Mouse (Mus musculus): ENCODE measurements around the gene Smurf2.

Gene Smurf2

DNA sequence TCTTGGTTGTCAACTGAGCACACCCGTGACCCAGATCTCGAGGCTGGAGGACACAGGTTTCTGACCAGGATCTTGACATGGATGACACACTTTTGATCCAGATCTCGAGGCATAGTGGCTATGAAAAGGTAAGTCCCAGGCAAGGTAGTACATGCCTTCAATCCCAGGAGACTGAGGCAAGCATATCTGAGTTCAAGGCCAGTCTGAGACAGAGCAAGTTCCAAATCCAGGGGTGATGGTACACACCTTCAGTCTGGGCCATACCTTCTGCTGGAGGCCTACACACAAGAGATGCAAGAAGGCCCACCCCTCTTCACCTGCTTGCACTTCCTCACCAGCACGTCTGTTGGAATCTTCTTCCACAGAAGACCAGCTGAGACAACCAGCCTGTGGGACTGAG, 14.8 kb downstream of the Smurf2 start:
- no peak for DNase-seq (ENCODE audit: low read depth)

GRCm38 (mm10) chr11:106899804-106900203, 20.7 kb downstream of the Smurf2 start:
- DNase-seq (ENCODE audit: low read depth): no peak

- no peak for DNase-seq (ENCODE audit: low read depth)
Measured at GRCm38 (mm10) chr11:106896561-106897168, 23.9 kb downstream of the Smurf2 start.

DNA sequence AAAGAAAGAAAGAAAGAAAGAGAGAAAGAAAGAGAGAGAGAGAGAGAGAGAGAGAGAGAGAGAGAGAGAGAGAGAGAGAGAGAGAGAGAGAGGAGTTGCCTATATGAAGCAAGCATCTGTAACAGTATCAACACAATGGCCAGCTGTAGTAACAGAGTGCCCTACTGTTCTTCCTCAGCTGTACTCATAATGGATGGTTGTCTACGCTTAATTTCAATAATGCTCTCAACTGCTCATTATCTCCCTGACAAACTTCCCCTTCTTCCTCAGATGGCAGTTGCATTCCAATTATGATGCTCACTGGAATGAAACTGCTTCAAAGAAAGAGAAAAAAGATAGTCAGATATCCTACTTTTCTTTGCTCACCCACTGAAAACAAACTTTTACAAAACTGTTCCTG, 36.9 kb downstream of the Smurf2 start:
- no peak for DNase-seq (ENCODE audit: low read depth)

DNA sequence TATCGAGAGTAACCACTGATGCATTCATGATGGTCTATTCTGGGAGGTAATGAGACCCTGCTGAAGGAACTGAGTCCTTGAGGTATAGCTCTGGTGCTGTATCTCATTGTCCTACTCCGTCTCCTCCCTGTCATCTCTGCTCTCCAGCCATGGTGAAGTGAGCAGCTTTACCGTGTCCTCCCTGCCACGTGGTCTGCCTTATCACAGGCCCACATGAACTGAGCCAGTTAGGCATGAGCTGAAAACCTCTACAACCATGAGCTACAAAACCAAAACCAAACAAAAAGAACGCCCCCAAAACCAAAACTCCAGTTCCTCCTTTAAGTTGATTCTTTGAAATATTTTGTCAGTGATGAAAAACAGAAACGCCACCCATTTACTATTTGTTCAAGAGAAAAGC, 47.9 kb downstream of the Smurf2 start:
- no peak for DNase-seq (ENCODE audit: low read depth)

DNA sequence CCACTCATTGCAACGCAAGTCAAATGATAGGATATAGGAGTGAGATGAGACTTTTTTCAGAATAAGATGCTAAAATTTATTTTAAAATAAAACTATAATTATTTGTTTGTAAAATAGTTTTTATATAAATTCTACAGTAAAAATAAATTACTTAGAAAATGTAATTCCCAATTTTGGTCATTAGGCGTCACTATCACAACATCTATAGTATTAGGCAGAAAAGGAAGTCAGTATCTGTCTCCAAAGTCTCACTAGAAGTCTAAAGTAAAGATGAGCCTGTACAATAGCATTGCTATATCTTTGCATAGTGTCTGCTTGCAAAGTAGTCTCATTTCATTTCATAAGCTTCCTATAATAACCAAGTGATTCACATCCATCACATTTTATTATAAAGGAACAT, 69.1 kb downstream of the Smurf2 start:
- DNase-seq (ENCODE audit: low read depth): peak; percentile 28

DNA sequence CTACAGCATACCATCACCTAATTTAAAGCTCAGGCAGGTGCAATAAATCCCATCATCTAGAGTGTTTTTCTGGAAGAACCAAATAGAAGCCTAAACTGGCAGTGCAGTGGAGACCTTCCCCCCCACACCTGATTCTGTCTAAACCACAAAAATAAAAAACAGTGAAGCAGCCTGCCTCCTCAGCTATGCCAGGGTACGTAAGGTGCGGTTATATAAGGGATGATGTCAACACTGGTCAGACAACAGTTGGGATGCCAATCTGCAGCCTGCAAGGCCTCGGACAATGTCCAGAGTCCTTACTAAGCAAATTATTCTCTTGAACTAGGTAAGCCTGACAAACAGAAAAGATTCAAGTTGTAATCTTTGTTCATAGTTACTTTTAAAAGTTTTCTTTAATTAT, 78.5 kb downstream of the Smurf2 start:
- no peak for DNase-seq (ENCODE audit: low read depth)

GRCm38 (mm10) chr11:106828079-106828478, 92.4 kb downstream of the Smurf2 start:
- no peak for DNase-seq (ENCODE audit: low read depth)

- DNase-seq (ENCODE audit: low read depth): no peak
Measured at GRCm38 (mm10) chr11:106824403-106824802, 96.1 kb downstream of the Smurf2 start.

GRCm38 (mm10) chr11:106823741-106824140, 96.8 kb downstream of the Smurf2 start:
- DNase-seq (ENCODE audit: low read depth): no peak

- no peak for DNase-seq (ENCODE audit: low read depth)
Measured at GRCm38 (mm10) chr11:106822911-106823310, 97.6 kb downstream of the Smurf2 start.

GRCm38 (mm10) chr11:106822491-106822890, 98.0 kb downstream of the Smurf2 start:
- DNase-seq (ENCODE audit: low read depth): no peak

DNA sequence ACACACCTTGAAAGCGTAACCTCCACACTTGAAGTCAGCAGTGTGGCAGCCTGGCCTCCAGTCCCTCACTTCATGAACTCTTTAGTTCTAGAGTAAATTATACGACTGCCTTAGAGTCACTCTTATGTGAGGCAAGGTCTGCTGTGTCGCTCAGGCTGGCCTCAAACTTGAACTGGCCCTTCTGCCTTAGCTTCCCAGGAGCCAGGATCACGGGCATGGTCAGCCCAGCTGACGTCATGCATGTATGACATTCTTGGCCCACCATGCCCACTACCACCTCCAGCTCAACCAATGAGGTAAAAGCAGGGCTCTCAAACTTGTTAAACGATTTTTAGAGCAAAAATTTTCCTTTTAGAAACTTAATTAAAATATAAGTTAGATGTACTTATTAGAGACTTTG, 99.1 kb downstream of the Smurf2 start:
- DNase-seq (ENCODE audit: low read depth): no peak

GRCm38 (mm10) chr11:106820972-106821371, 99.5 kb downstream of the Smurf2 start:
- DNase-seq (ENCODE audit: low read depth): no peak

- DNase-seq (ENCODE audit: low read depth): no peak
Measured at GRCm38 (mm10) chr11:106820252-106820651, 100.3 kb downstream of the Smurf2 start.

- DNase-seq (ENCODE audit: low read depth): no peak
Measured at GRCm38 (mm10) chr11:106819595-106819994, 100.9 kb downstream of the Smurf2 start.

- no peak for DNase-seq (ENCODE audit: low read depth)
Measured at GRCm38 (mm10) chr11:106818341-106818740, 102.2 kb downstream of the Smurf2 start.

- no peak for DNase-seq (ENCODE audit: low read depth)
Measured at GRCm38 (mm10) chr11:106817808-106818207, 102.7 kb downstream of the Smurf2 start.

GRCm38 (mm10) chr11:106817156-106817555, 103.4 kb downstream of the Smurf2 start:
- DNase-seq (ENCODE audit: low read depth): no peak

DNA sequence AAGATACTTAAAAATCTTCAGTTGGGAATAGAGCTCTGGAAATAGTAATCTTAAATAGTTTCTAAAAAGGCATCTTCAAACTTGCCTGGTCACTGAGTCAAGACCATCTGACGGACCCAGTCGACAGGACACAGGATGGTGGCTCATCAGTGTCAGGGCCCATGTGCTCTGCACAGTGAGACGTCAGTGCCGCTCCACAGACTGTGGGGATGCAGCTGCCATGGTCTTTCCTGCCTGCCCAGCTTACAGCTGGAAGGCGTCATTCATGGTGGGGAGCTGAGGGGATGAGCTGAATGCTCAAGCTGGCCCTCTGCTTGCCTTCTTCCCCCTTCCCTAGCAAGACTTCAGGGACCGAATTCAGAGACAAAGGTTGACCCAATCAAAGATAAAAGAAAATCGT, 104.2 kb downstream of the Smurf2 start:
- DNase-seq (ENCODE audit: low read depth): no peak

GRCm38 (mm10) chr11:106815761-106816160, 104.8 kb downstream of the Smurf2 start:
- DNase-seq (ENCODE audit: low read depth): no peak

- no peak for DNase-seq (ENCODE audit: low read depth)
Measured at GRCm38 (mm10) chr11:106815331-106815730, 105.2 kb downstream of the Smurf2 start.

GRCm38 (mm10) chr11:106814601-106815320, 105.8 kb downstream of the Smurf2 start:
- no peak for DNase-seq (ENCODE audit: low read depth)

Data from c-Kit-positive CD71-negative TER-119-negative erythroid progenitor cells, embryonic 14.5 days (primary cell).